Mouse (Mus musculus): ENCODE results near the gene Tmem106a. TPM values are rescaled to one million over a fixed set of nuclear protein-coding genes. Genes with fewer than 3 reads are reported as not detected.
"Not testable (repeated sequence)": the region's sequence is repeated elsewhere in the genome, so short reads cannot be mapped to it uniquely, and the experiment has no call there.

Tmem106a gene
- polyA plus RNA-seq, 1 experiment from 2014 or later: 5.8 TPM

GRCm38 (mm10) chr11:101626995-101627856 lies 45.2 kb downstream of the Tmem106a start, which contains the start of gene Rdm1:
Gene Rdm1, plus strand, starts transcription at chr11:101627195.
- H3K9me3 ChIP-seq (replicated peaks): no peaks in the 10 kb centered on the region
- under 1% methylated on average over 33 of the region's 34 CpGs for WGBS
- H3K36me3 ChIP-seq: no peaks in the 10 kb centered on the region
- ATAC-seq (replicated peaks; ENCODE audit: low FRiP score): peak; percentile 94
- H3K9ac ChIP-seq: peak within 1 kb of the TSS; percentile 57
- peaks cover 8% of the 10 kb centered on the region for H3K4me1 ChIP-seq
- H3K4me2 ChIP-seq: peak within 1 kb of the TSS; percentile 86
- H3K27ac ChIP-seq: peak within 1 kb of the TSS; percentile 100
- peak within 1 kb of the TSS; percentile 56 for H3K4me3 ChIP-seq (replicated peaks)
- H3K27me3 ChIP-seq: no peaks in the 10 kb centered on the region

GRCm38 (mm10) chr11:101627857-101628559 lies 46.0 kb downstream of the Tmem106a start:
- Histone ChIP-seq H3K36me3 (peaks cover 2% of the 10 kb centered on the region; the same call in 1 of the 2 replicates), H3K27ac (peak overlapping the region; percentile 100)

GRCm38 (mm10) chr11:101628733-101629417 lies 46.8 kb downstream of the Tmem106a start:
- H3K36me3 ChIP-seq; H3K4me1 ChIP-seq; H3K9me3 ChIP-seq (replicated peaks); H3K27me3 ChIP-seq; ATAC-seq (replicated peaks; ENCODE audit: low FRiP score); H3K9ac ChIP-seq; H3K27ac ChIP-seq: not testable (repeated sequence)
- H3K4me3 ChIP-seq (replicated peaks): peak overlapping the region; percentile 56
- peak overlapping the region; percentile 86 for H3K4me2 ChIP-seq
- 72% methylated on average over 4 of the region's 5 CpGs for WGBS

More at GRCm38 (mm10) chr11:101627857-101628559, 46.0 kb downstream of the Tmem106a start:
- H3K9ac ChIP-seq: peak overlapping the region; percentile 57
- H3K4me2 ChIP-seq: peak overlapping the region; percentile 86
- under 1% methylated on average over 33 of the region's 33 CpGs for WGBS
- ATAC-seq (replicated peaks; ENCODE audit: low FRiP score): peak; percentile 59
- peak overlapping the region; percentile 56 for H3K4me3 ChIP-seq (replicated peaks)
- H3K27me3 ChIP-seq: no peaks in the 10 kb centered on the region
- peaks cover 8% of the 10 kb centered on the region for H3K4me1 ChIP-seq
- no peaks in the 10 kb centered on the region for H3K9me3 ChIP-seq (replicated peaks)

- WGBS: 36% methylated on average over 10 of the region's 10 CpGs
- 0 out of 2 replicates have a peak overlapping the region, but pooled peaks have one; percentile 41 for H3K27ac ChIP-seq
- peak; percentile 49; the same call in 1 of the 2 replicates for ATAC-seq (replicated peaks; ENCODE audit: low FRiP score)
- H3K4me3 ChIP-seq (replicated peaks): no peak overlapping the region
- no peaks in the 10 kb centered on the region for H3K9me3 ChIP-seq (replicated peaks)
- 0 out of 2 replicates have a peak overlapping the region, but pooled peaks have one; percentile 12 for H3K4me2 ChIP-seq
- no peak overlapping the region for H3K9ac ChIP-seq
- no peaks in the 10 kb centered on the region for H3K27me3 ChIP-seq
- H3K4me1 ChIP-seq: peaks cover 11% of the 10 kb centered on the region
- H3K36me3 ChIP-seq: peaks cover 20% of the 10 kb centered on the region
These were observed 53.6 kb downstream of the Tmem106a start for GRCm38 (mm10) chr11:101635660-101636059.

- no peak overlapping the region for H3K27ac ChIP-seq
- WGBS: 91% methylated on average over 4 of the region's 4 CpGs
- H3K9ac ChIP-seq: no peak overlapping the region
- H3K4me2 ChIP-seq: no peak overlapping the region
- H3K4me3 ChIP-seq (replicated peaks): no peak overlapping the region
- peaks cover 9% of the 10 kb centered on the region for H3K36me3 ChIP-seq
- no peaks in the 10 kb centered on the region for H3K9me3 ChIP-seq (replicated peaks)
- no peaks in the 10 kb centered on the region for H3K27me3 ChIP-seq
- ATAC-seq (replicated peaks; ENCODE audit: low FRiP score): no peak
- peaks cover 18% of the 10 kb centered on the region for H3K4me1 ChIP-seq
These were observed 57.7 kb downstream of the Tmem106a start for GRCm38 (mm10) chr11:101639761-101640160.

GRCm38 (mm10) chr11:101640857-101641709 lies 59.0 kb downstream of the Tmem106a start:
- peak; percentile 67 for ATAC-seq (replicated peaks; ENCODE audit: low FRiP score)
- not testable (repeated sequence) for H3K4me1 ChIP-seq; H3K36me3 ChIP-seq; H3K27me3 ChIP-seq; H3K9me3 ChIP-seq (replicated peaks)
- Histone ChIP-seq H3K9ac (0 out of 2 replicates have a peak overlapping the region, but pooled peaks have one; percentile 26), H3K27ac (peak overlapping the region; percentile 85), H3K4me2 (peak overlapping the region; percentile 58), H3K4me3 (replicated peaks) (peak overlapping the region; percentile 43)
- WGBS: 5% methylated on average over 53 of the region's 53 CpGs

Other genes with a start within 250 kb of the Tmem106a start
- gene G6pc, start 214.7 kb upstream of the Tmem106a start, polyA plus RNA-seq (2015; fragmentation: Nextera tagmentation; extraction: Ambion mirVana): 1.1 and 1.2 TPM in 2 replicates
- gene Aarsd1, start 164.6 kb upstream of the Tmem106a start, polyA plus RNA-seq (2015; fragmentation: Nextera tagmentation; extraction: Ambion mirVana): 83.0 and 87.2 TPM in 2 replicates
- gene Gm27029, start 157.4 kb upstream of the Tmem106a start, polyA plus RNA-seq (2015; fragmentation: Nextera tagmentation; extraction: Ambion mirVana): 10.0 and 10.3 TPM in 2 replicates
- gene Rundc1, start 157.2 kb upstream of the Tmem106a start, polyA plus RNA-seq (2015; fragmentation: Nextera tagmentation; extraction: Ambion mirVana): 20.4 and 21.7 TPM in 2 replicates
- gene Ptges3l, start 156.9 kb upstream of the Tmem106a start, polyA plus RNA-seq (2015; fragmentation: Nextera tagmentation; extraction: Ambion mirVana): 12.3 and 12.6 TPM in 2 replicates
- gene Rpl27, start 139.9 kb upstream of the Tmem106a start, polyA plus RNA-seq (2015; fragmentation: Nextera tagmentation; extraction: Ambion mirVana): 369 and 421 TPM in 2 replicates
- 13.8 and 18.8 TPM in 2 replicates for gene Ifi35, start 133.8 kb upstream of the Tmem106a start, polyA plus RNA-seq (2015; fragmentation: Nextera tagmentation; extraction: Ambion mirVana)
- 9.0 and 11.4 TPM in 2 replicates for gene Rnd2, start 117.2 kb upstream of the Tmem106a start, polyA plus RNA-seq (2015; fragmentation: Nextera tagmentation; extraction: Ambion mirVana)
- gene Vat1, start 116.0 kb upstream of the Tmem106a start, polyA plus RNA-seq (2015; fragmentation: Nextera tagmentation; extraction: Ambion mirVana): 31.8 and 37.5 TPM in 2 replicates
- 12.9 and 14.4 TPM in 2 replicates for gene Brca1, start 30.3 kb upstream of the Tmem106a start, polyA plus RNA-seq (2015; fragmentation: Nextera tagmentation; extraction: Ambion mirVana)
- gene Nbr1, start 30.1 kb upstream of the Tmem106a start, polyA plus RNA-seq (2015; fragmentation: Nextera tagmentation; extraction: Ambion mirVana): 74.8 and 76.4 TPM in 2 replicates
- not detected in 2 replicates for gene Gm11634, start 17.0 kb downstream of the Tmem106a start, polyA plus RNA-seq (2015; fragmentation: Nextera tagmentation; extraction: Ambion mirVana)
- gene Rdm1, start 45.0 kb downstream of the Tmem106a start, polyA plus RNA-seq (2015; fragmentation: Nextera tagmentation; extraction: Ambion mirVana): 35.5 and 41.1 TPM in 2 replicates
- gene Arl4d, start 83.3 kb downstream of the Tmem106a start, polyA plus RNA-seq (2015; fragmentation: Nextera tagmentation; extraction: Ambion mirVana): 3.9 and 4.1 TPM in 2 replicates
- 32.3 and 36.1 TPM in 2 replicates for gene Dhx8, start 150.7 kb downstream of the Tmem106a start, polyA plus RNA-seq (2015; fragmentation: Nextera tagmentation; extraction: Ambion mirVana)
- gene Etv4, start 203.1 kb downstream of the Tmem106a start, polyA plus RNA-seq (2015; fragmentation: Nextera tagmentation; extraction: Ambion mirVana): 59.3 and 60.2 TPM in 2 replicates

Data from kidney, embryonic 15.5 days (tissue).